Mouse (Mus musculus) heart, adult 2 months (tissue): Measurements from ENCODE around the gene Ippk. TPM values are rescaled to one million over a fixed set of nuclear protein-coding genes. Genes with fewer than 3 reads are reported as not detected.

Source experiments
- DNase-seq, 2 experiments: peaks; one replicate each; pipeline ENCODE4 v3.0.0; 2021
- H3K27ac ChIP-seq: fragments of 200-600 bp; 2 replicates; pipeline ENCODE4 v1.8.1; 2022
- H3K27me3 ChIP-seq: fragments of 200-500 bp; 2 replicates; pipeline ENCODE4 v1.6.1; 2012; ENCODE audit warnings: mild to moderate bottlenecking, low read length, inconsistent platforms, mixed read lengths; ENCODE audit not compliant: control insufficient read depth, insufficient read depth
- H3K36me3 ChIP-seq: fragments of 200-500 bp; 2 replicates; pipeline ENCODE4 v1.6.1; 2012; ENCODE audit warnings: low read length, inconsistent platforms; ENCODE audit not compliant: control insufficient read depth, insufficient read depth
- H3K4me1 ChIP-seq: fragments of 200-500 bp; 2 replicates; pipeline ENCODE4 v1.6.1; 2011; ENCODE audit warnings: low read length; ENCODE audit not compliant: control insufficient read depth, insufficient read depth
- H3K4me3 ChIP-seq: fragments of 200-600 bp; 2 replicates; pipeline ENCODE4 v1.8.1; 2022
- H3K79me2 ChIP-seq: fragments of 200-500 bp; replicated peaks from 2 replicates; pipeline ENCODE4 v1.6.1; 2012; ENCODE audit warnings: mild to moderate bottlenecking, inconsistent platforms, low read length, moderate library complexity, mixed read lengths; ENCODE audit not compliant: control insufficient read depth, insufficient read depth
- H3K9ac ChIP-seq: fragments of 200-500 bp; 2 replicates; pipeline ENCODE4 v1.6.1; 2012; ENCODE audit warnings: low read depth, mild to moderate bottlenecking, control low read depth, inconsistent platforms, low read length, mixed read lengths
- CTCF ChIP-seq: fragments of 200-600 bp; IDR thresholded peaks from 2 replicates; pipeline ENCODE4 v1.8.1; 2022; ENCODE audit warnings: antibody characterized with exemption, mild to moderate bottlenecking, moderate library complexity
- EP300 ChIP-seq: fragments of 200-500 bp; IDR thresholded peaks from 2 replicates; pipeline ENCODE4 v1.6.1; 2011; ENCODE audit warnings: low read depth, low read length, control low read depth; ENCODE audit not compliant: insufficient read depth
- POLR2A ChIP-seq: fragments of 200-500 bp; IDR thresholded peaks from 2 replicates; pipeline ENCODE4 v1.6.1; 2011; ENCODE audit warnings: mild to moderate bottlenecking, low read depth, low read length, control low read depth; ENCODE audit not compliant: insufficient read depth
- WGBS: fragments of 180-500 bp; shearing (Covaris S2); methylation state at CpG from one replicate; pipeline ENCODE4 v1.1.7; 2018; 5-methylcytosine and 5-hydroxymethylcytosine counted together
- intact Hi-C: fragments of 180-260 bp; cut with DNase I; formaldehyde crosslinking; loops from one replicate; pipeline ENCODE4 v1.15.1; 2025
- polyA plus RNA-seq: library from polyadenylated mRNA; depleted of rRNA; stranded (reverse); fragments of >200 nt; gene quantifications from 2 replicates; pipeline ENCODE4 v1.2.3, GENCODE M21; 2012
- total RNA-seq, 2 experiments: library from RNA; stranded (reverse); gene quantifications; 2 replicates each; pipeline ENCODE4 v1.2.3; 2021

Ippk gene
- total and polyA plus RNA-seq, 3 experiments: 4.3 to 7.3 (median 6.7) TPM

- Histone ChIP-seq H3K4me1 (no peaks in the 10 kb centered on the region), H3K79me2 (no peaks in the 10 kb centered on the region), H3K27ac (no peak overlapping the region), H3K36me3 (no peaks in the 10 kb centered on the region), H3K9ac (no peak overlapping the region), H3K27me3 (no peaks in the 10 kb centered on the region), H3K4me3 (no peak overlapping the region)
- WGBS: 67% methylated on average over 1 of the region's 1 CpGs
- intact Hi-C loops: no loop called here
- no peak for TF ChIP-seq POLR2A
- TF ChIP-seq CTCF: no peak
- no peak for TF ChIP-seq EP300
- no peak for DNase-seq
Measured at GRCm38 (mm10) chr13:49393579-49393978, 27.5 kb upstream of the Ippk start.

- Histone ChIP-seq H3K27ac (no peak overlapping the region), H3K36me3 (no peaks in the 10 kb centered on the region), H3K9ac (no peak overlapping the region), H3K4me3 (no peak overlapping the region), H3K79me2 (no peaks in the 10 kb centered on the region), H3K4me1 (no peaks in the 10 kb centered on the region), H3K27me3 (no peaks in the 10 kb centered on the region)
- WGBS: 93% methylated on average over 3 of the region's 3 CpGs
- no peak for DNase-seq
- intact Hi-C loops: no loop called here
- TF ChIP-seq EP300 (no peak), CTCF (no peak), POLR2A (no peak)
Measured at GRCm38 (mm10) chr13:49394886-49395447, 26.1 kb upstream of the Ippk start.

GRCm38 (mm10) chr13:49396798-49397197 is 24.3 kb upstream of the Ippk start:
- Histone ChIP-seq H3K4me3 (no peak overlapping the region), H3K27me3 (no peaks in the 10 kb centered on the region), H3K27ac (no peak overlapping the region), H3K9ac (no peak overlapping the region), H3K4me1 (no peaks in the 10 kb centered on the region), H3K36me3 (no peaks in the 10 kb centered on the region), H3K79me2 (no peaks in the 10 kb centered on the region)
- no peak for DNase-seq
- 45% methylated on average over 1 of the region's 1 CpGs for WGBS
- intact Hi-C loops: no loop called here
- TF ChIP-seq CTCF: no peak
- no peak for TF ChIP-seq POLR2A
- no peak for TF ChIP-seq EP300

GRCm38 (mm10) chr13:49398191-49398590 is 22.9 kb upstream of the Ippk start:
- Histone ChIP-seq H3K9ac (no peak overlapping the region), H3K27ac (no peak overlapping the region), H3K27me3 (no peaks in the 10 kb centered on the region), H3K79me2 (no peaks in the 10 kb centered on the region), H3K4me3 (no peak overlapping the region), H3K36me3 (no peaks in the 10 kb centered on the region), H3K4me1 (no peaks in the 10 kb centered on the region)
- intact Hi-C loops: no loop called here
- WGBS: 63% methylated on average over 8 of the region's 8 CpGs
- no peak for DNase-seq
- TF ChIP-seq CTCF: no peak
- no peak for TF ChIP-seq EP300
- no peak for TF ChIP-seq POLR2A

- intact Hi-C loops: no loop called here
Measured at GRCm38 (mm10) chr13:49400139-49400538, 20.9 kb upstream of the Ippk start.

GRCm38 (mm10) chr13:49402628-49403027 is 18.4 kb upstream of the Ippk start:
- DNase-seq: no peak
- Histone ChIP-seq H3K27me3 (no peaks in the 10 kb centered on the region), H3K36me3 (no peaks in the 10 kb centered on the region), H3K4me3 (no peak overlapping the region), H3K79me2 (no peaks in the 10 kb centered on the region), H3K4me1 (no peaks in the 10 kb centered on the region), H3K9ac (no peak overlapping the region), H3K27ac (no peak overlapping the region)
- WGBS: 60% methylated on average over 2 of the region's 2 CpGs
- TF ChIP-seq POLR2A (no peak), CTCF (no peak), EP300 (no peak)
- intact Hi-C loops: no loop called here

More at GRCm38 (mm10) chr13:49400139-49400538, 20.9 kb upstream of the Ippk start:
- H3K9ac ChIP-seq: no peak overlapping the region
- peak in 1 of 2 experiments; percentile 42 for DNase-seq
- TF ChIP-seq EP300: 0 out of 2 replicates have a peak, but pooled peaks have one; percentile 38
- TF ChIP-seq POLR2A: no peak
- TF ChIP-seq CTCF: peak; percentile 38
- H3K79me2 ChIP-seq: no peaks in the 10 kb centered on the region
- no peaks in the 10 kb centered on the region for H3K4me1 ChIP-seq
- H3K4me3 ChIP-seq: no peak overlapping the region
- no peaks in the 10 kb centered on the region for H3K36me3 ChIP-seq
- 9% methylated on average over 6 of the region's 6 CpGs for WGBS
- no peaks in the 10 kb centered on the region for H3K27me3 ChIP-seq
- no peak overlapping the region for H3K27ac ChIP-seq
